Mouse (Mus musculus) spleen, adult 12 weeks (tissue): ENCODE results near the gene 4930442H23Rik.
"Not testable (repeated sequence)": the region's sequence is repeated elsewhere in the genome, so short reads cannot be mapped to it uniquely, and the experiment has no call there.

Source experiments
- DNase-seq: peaks from one replicate; pipeline ENCODE4 v3.0.0; 2022; ENCODE audit warnings: low spot score

4930442H23Rik gene

GRCm38 (mm10) chr10:81183805-81184204 lies at the start of gene 4930442H23Rik:
Gene 4930442H23Rik (minus strand): TSS chr10:81183849.
- DNase-seq, result no peak

DNA sequence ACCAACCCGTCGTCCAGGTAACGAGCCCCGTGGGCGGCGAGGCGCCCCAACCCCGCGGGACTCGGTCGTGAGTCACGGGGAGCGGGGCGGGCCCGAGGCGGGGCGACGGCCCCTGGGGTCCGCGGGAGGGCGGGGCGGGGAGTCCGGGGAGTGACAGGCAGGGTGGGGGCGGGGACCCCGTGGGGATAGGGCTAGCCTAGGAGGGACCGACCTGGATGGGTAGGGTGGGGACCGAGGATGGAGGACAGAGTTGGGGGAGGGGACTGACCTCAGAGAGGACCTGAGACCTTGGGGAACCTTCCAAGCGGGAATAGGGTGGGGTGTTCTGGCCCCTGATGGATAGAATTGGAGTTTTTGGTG lies 49.6 kb upstream of the 4930442H23Rik start:
- no peak for DNase-seq

- peak; percentile 77 for DNase-seq
Observed at GRCm38 (mm10) chr10:81232580-81233225, 49.1 kb upstream of the 4930442H23Rik start, which contains the start of gene Zfr2. Gene Zfr2 (plus strand): TSS chr10:81233155.

DNA sequence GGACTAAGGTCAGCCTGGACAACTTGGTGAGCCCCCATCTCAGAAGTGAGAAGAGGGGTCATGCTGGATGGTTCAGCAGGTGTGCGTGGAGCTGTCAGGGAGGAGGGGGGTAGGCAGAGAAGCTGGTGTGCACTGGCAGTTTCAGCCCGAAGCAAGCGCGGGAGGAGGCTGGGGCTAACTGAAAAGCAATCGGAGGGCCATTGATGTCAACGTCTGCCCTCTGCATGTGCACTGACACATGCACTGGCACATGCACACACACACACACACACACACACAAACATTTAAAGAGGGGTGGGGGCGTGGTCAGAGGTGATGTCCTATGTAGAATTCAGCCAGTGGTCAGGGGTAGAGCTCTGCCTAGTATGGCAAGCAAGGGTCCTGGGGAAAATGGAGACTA lies 47.8 kb upstream of the 4930442H23Rik start:
- no peak for DNase-seq

DNA sequence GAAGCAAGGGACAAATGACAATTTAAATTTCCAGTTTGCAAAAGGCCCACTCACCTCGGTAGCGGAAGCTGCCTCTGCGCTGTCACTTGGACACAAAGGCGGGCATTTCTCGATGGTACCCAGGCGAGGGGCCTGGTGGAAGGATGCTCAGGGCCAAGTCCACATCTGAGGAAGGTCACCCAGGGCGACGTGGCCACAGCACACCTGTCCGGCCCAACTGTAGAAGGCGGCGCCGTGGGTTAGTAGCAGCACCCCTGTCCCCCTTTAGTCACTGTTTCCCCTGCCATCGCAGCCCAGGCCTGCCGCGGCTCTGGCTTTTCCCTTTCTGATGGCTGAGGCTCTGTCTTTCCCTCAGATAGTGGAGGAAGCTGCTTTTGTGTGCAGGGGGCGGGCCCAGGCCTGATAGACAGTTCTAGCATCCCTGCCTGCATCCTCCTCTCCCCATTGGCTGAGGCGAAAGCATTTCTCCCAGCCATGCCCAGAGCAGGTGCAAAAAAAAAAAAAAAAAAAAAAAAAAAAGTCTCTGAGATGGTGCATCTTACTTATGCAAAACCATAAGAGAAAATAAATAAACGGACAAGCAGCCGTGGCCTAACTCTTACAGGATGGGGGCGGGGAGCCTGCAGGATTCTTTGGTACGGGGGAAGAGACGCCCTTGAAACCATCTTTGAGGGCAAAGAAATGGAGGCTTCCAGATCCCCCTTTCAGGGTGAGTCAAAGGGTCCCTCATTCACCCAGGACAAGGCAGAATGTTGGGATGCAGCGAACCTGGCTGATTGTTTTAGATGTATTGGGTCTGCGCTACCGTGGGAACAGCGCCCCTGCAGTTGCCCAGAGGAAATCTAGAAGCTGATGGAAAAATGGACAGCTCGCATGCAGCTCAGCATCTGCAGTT lies 47.0 kb upstream of the 4930442H23Rik start, which contains the start of gene Atcay:
Gene Atcay (minus strand): TSS at position 396 of the 895 bp plus-strand sequence.
- no peak for DNase-seq

DNA sequence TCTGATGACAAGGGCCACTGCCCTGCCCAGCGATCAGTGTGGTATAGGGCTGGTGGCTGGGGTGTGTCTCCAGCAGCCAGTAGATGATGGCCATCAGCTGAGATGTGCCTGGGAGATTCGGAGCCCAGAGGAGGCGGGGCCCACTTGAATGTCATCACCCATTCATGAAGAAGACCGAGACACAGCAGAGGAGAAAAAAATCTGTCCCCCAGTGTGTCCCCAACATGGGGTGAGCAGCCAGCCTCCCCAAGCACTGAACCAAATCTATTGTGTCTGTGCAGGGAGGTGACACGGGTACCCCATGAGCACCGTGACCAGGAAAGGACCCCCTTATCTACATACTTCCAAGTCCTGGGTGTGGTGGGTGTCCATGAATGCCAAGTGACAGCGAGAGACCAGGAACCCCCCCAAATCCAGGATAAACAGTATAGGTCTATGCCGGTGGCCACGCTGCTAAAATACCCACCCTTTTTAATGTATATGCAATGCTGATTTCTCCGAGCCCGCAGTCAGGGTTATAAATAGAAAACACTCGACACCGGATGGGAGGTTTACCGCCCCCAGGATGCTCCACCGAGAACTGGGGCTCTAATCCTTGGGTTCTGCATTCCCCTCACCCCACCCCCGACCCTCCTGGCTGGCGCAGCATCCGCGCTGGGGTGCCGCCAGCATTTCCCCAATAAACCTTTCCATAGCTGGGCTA lies 46.2 kb upstream of the 4930442H23Rik start:
- no peak for DNase-seq

GRCm38 (mm10) chr10:81223731-81224130 lies 40.1 kb upstream of the 4930442H23Rik start:
- DNase-seq, result not testable (repeated sequence)

DNA sequence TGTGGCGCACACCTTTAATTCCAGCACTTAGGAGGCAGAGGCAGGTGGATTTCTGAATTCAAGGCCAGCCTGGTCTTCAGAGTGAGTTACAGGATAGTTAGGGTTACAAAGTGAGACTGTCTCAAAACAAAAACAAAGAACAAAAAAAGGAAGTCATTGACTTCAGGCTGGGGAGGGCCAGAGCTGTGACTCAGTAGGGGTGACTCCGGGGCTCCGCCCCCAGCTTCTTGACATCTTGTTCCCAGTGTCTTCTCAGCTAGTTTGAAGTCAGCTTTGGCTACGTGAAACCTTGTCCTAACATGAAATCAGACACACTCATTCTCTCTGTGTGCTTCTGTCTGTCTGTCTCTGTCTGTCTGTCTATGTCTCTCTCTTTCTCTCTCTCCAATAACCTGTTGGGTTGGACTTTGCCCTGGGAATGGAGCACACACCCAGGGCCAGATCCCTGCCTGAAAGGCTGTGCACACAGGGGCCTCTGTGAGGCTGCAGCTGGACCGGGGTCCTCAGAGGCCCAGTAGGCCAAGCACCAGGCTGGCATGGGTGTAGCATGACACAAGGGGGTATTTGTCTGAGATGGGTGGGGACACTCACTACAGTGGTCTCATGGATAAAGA lies 37.9 kb upstream of the 4930442H23Rik start:
- DNase-seq, result no peak

DNA sequence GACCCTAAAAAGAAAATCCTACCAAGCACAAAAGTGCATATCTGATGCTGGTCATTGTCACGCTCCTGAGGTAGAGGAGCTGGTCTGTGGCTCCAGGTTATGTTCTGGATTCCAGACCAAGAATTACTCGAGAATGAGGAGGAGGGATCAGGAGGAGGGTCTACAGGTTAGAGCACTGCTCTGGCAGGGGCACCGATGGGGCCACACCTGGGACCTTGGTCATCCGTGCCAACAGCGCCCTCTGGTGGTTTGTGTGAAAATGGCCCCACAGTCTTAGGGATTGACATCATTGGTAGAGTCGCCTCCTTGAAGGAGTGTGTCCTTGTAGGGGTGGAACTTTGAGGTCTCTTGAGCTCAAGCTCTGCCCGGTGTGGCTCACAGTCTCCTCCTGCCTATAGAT lies 34.3 kb upstream of the 4930442H23Rik start:
- peak; percentile 56 for DNase-seq

DNA sequence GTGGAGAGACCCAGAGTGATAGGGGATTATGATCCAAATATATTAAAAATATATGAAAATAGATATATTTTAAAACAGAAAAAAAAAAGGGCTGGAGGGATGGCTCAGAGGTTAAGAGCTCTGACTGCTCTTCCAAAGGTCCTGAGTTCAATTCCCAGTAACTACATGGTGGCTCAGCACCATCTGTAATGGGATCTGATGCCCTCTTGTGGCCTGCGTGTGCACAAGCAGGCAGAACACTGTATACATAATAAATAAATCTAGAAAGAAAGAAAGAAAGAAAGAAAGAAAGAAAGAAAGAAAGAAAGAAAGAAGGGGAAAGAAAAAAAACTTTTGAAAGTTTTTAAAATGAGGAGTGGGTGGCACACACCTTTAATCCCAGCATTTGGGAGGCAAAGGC lies 33.6 kb upstream of the 4930442H23Rik start:
- not testable (repeated sequence) for DNase-seq

DNA sequence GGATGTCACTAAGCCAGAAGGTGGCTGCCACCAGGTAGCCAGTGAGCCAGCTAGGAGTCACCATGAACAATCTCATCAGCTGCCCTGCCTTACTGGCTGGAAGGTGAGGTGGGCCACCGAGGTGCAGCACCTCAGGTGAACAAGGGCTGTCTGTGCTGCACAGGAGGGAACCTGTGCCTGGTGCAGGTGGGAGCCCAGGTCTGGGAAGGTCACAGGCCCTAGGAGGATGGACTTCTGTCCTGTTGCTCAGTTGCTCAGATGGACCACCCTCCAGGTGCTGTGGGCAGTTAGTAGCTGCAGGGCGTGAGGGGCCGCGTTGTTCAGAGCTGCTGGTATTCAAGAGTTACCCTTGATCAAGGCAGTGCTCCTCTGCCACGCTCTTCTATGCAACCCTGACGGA lies 33.2 kb upstream of the 4930442H23Rik start:
- no peak for DNase-seq

DNA sequence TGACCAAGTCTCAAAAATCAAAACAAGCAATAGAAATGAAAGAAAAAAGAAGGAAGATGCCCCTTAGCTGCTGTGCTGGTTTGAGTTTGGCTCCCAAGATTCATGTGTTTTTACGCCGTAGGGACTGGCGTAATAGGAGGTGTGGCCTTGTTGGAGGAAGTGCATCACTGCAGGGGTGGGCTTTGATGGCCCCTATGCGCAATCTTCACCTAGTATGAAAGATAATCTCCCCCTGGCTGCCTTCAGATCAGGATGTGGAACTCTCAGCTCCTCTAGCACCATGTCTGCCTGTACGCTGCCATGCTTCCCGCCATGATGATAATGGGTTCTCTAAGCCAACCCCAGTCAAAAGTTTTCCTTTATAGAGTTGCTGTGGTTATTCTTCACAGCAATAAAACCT lies 32.6 kb upstream of the 4930442H23Rik start:
- DNase-seq, result no peak

DNA sequence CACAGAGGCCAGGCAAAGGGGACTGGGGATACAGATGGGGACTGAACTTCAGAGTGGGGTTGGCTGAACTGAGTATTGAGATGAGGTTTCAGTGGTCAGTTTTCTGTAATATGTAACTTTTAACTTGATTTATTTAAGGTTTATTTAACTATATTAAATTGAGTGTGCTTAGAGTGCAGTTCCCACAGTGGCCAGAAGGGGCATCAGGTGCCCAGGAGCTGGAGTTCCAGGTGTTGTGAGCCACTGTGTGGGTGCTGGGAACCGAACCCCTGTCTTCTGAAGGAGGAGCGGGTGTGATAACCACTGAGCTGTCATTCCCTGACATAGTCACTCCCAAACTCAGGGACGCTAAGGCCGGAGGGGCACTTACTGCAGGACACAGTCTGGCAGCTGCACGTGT lies 26.5 kb upstream of the 4930442H23Rik start:
- no peak for DNase-seq

- no peak for DNase-seq
Observed at GRCm38 (mm10) chr10:81204137-81204536, 20.5 kb upstream of the 4930442H23Rik start.

DNA sequence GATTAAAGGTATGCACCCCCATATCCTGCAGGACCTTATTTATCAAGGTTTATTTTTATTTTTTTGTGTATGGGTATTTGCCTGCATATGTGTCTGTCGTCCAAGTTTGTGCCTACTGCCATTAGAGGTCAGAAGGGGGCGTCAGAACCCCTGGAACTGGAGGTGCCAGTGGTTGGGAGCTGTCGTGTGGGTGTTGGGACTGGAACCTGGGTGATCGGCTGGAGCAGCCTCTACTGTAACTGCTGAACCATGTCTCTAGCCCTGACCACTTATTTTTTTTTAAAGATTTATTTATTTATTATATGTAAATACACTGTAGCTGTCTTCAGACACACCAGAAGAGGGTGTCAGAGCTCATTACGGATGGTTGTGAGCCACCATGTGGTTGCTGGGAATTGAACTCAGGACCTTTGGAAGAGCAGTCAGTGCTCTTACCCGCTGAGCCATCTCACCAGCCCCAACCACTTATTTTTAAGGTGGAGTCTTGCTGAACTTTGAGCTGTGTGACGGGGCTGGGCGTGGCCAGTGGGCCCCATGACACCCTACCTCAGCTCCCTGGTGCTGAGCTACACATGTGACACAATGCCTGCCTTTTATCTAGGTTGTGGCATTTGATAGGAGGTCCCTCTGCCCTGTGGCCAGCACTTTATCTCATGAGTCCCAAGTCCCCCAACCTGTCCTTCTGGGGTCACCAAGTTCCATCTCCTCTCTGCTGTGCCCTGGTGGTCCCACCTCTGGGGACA lies 19.5 kb upstream of the 4930442H23Rik start:
- DNase-seq, result no peak

DNA sequence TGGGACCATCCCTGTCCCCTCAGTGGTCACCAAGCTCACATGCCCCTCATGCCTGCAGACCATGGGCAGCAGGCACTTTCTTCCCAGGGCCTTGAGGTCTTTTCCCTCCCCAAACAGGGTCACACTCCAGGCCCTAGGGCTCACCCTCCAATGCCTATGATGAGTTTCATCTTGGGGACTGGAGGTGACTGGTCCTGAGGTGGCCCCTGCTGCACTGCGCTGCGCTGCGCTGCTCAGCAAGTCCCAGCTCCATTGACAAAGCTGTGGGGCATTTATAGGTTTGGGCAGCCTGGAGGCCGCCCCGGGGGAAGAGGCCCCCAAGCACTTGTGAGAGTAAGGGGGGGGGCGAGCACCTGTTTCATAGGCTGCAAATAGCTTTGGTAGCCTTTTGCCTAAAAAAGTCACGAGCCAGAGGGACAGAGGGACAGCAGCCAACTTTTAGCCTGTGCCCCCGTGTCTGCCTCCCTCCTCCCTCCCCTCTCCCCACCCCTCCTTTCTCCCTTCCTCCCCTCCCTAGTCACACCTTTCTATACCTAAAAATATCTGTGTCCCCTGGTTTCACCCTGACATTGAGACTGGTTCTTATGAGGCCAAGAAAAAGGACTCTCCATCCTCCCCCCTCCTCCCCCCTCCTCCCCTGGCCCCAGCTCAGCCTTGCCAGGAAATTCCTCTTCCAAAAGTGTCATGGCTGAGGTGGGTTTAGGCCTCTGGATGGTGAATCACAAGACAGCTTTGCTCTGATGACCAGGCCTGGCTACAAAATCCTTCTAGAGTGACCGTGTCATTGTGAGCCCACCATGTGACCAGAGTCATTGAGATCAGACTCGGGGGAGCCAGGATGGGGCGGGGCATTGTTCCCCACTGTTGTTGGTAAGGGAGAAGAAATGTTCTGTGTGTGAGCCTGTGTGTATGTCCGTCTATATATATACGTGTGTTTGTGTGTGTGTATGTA lies 18.4 kb upstream of the 4930442H23Rik start, which contains the start of gene Nmrk2:
Gene Nmrk2 (minus strand): TSS at position 245 of the 952 bp plus-strand sequence.
- no peak for DNase-seq

- no peak for DNase-seq
Observed at GRCm38 (mm10) chr10:81200605-81201287, 17.1 kb upstream of the 4930442H23Rik start.

DNA sequence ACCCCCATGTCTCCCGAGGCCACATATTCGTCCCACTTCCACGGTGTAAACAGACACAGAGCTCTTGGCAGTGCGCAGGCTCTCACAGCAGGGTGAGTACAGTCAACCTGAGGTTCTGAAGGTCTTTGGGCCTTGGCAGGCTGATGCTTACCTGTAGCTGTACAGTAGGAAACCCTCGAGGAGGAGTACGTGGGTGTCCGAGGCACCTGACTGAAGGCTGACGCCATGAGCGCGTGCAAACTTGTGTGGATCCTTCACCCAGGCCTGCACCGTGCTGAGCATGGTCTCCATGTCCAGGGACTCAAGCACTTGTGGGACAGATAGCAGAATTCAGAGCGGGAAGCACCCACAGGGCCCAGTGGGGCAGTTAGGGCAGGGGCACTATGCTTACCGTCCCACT lies 16.5 kb upstream of the 4930442H23Rik start:
- DNase-seq, result no peak

DNA sequence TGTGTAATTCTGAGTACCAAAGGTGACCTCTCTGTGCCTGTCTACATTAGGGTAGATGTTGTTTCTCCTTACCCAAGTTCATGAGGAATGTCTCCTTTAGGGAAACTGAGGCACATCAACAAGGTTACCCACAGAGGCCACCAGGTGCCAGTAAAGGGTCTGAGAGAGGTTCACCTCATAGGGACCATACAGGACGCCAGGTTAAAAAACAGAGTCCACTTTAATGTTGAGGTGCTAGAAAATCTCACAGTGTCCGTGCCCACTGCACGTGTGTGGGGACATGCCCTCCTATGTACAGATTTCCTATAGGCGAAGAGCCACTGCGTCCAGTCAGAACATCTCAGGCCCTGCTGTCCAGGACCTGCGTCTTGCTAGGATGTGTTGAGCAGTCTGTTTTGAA lies 15.3 kb upstream of the 4930442H23Rik start:
- no peak for DNase-seq

DNA sequence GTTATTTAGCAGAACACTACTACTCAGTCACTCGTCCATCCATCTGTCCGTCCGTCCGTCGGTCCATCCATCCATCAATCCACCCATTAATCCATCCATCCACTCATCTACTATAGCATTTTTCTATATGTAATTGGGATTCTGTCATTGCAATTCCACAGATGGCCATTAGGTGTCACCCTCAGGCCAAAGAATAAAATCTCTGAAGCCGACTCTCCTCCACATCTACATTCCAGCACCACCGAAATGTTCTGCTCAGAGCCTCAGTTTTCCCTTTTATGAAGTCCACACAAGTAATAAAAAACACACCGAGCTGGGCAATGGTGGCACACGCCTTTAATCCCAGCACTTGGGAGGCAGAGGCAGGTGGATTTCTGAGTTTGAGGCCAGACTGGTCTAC lies 14.6 kb upstream of the 4930442H23Rik start:
- DNase-seq, result no peak
